Mouse (Mus musculus) bone marrow, adult 2 months (tissue): Measurements from ENCODE around the gene Slamf8. TPM values are rescaled to one million over a fixed set of nuclear protein-coding genes. Genes with fewer than 3 reads are reported as not detected.

ENCODE experiments used
- H3K27ac ChIP-seq: fragments of 200-500 bp; 2 replicates; pipeline ENCODE4 v1.5.1; 2012; ENCODE audit warnings: low read depth, mild to moderate bottlenecking, control low read depth, inconsistent platforms, low read length; ENCODE audit not compliant: control insufficient read depth, poor library complexity, insufficient read depth
- H3K4me1 ChIP-seq: fragments of 200-500 bp; 2 replicates; pipeline ENCODE4 v1.6.1; 2011; ENCODE audit warnings: low read length; ENCODE audit not compliant: control insufficient read depth, insufficient read depth
- H3K4me3 ChIP-seq: fragments of 200-500 bp; replicated peaks from 2 replicates; pipeline ENCODE3; 2011; ENCODE audit warnings: mild to moderate bottlenecking, low read depth, low read length, control low read depth; ENCODE audit not compliant: control insufficient read depth
- CTCF ChIP-seq: fragments of 200-500 bp; IDR thresholded peaks from 2 replicates; pipeline ENCODE4 v1.5.1; 2011; ENCODE audit warnings: low read length, control low read depth; ENCODE audit not compliant: control insufficient read depth, insufficient read depth
- POLR2A ChIP-seq: fragments of 200-500 bp; IDR thresholded peaks from 2 replicates; pipeline ENCODE4 v1.6.1; 2011; ENCODE audit warnings: low read depth, mild to moderate bottlenecking, control low read depth, low read length, borderline replicate concordance; ENCODE audit not compliant: control insufficient read depth
- WGBS: fragments of 180-500 bp; shearing (Covaris S2); methylation state at CpG from one replicate; pipeline ENCODE4 v1.1.7; 2018; 5-methylcytosine and 5-hydroxymethylcytosine counted together
- polyA plus RNA-seq: library from polyadenylated mRNA; stranded (reverse); fragments of >200 nt; gene quantifications from 2 replicates; pipeline ENCODE4 v1.2.4, GENCODE M21; 2011; ENCODE audit warnings: low replicate concordance; ENCODE audit not compliant: missing spikeins, insufficient read depth, insufficient read length

Gene Slamf8
- polyA plus RNA-seq, 1 experiment, result 3.7 TPM

- H3K27ac ChIP-seq, result no peak overlapping the region
- H3K4me1 ChIP-seq, result no peaks in the 10 kb centered on the region
- no peak overlapping the region for H3K4me3 ChIP-seq
- WGBS, result 79% methylated on average over 7 of the region's 7 CpGs
- no peak for TF ChIP-seq POLR2A
- TF ChIP-seq CTCF, result no peak
Observed at GRCm38 (mm10) chr1:172629831-172630230, 39.5 kb upstream of the Slamf8 start.

DNA sequence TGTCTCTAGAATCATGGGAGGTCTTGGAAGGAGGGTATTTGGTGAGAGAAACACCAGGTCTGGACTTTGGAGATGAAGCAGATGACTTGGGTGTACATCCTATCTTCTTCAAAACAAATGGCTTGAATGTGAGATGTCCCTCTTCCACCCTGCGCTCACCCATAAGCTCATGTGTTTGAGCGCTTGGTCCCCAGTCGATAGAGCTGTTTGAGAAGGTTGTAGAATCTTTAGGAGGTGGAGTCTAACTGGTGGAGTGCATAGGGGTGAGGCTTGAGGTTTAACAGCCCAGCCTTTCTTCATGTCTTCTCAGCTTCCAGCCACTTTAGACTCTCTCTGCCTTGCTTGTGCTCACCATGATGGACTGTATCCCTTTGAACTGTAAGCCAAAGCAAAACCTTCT lies 35.9 kb upstream of the Slamf8 start:
- TF ChIP-seq POLR2A (no peak), CTCF (no peak)
- Histone ChIP-seq H3K4me1 (no peaks in the 10 kb centered on the region), H3K27ac (no peak overlapping the region), H3K4me3 (no peak overlapping the region)
- 94% methylated on average over 3 of the region's 3 CpGs for WGBS

- TF ChIP-seq CTCF (no peak), POLR2A (no peak)
- WGBS, result 67% methylated on average over 3 of the region's 3 CpGs
- H3K4me1 ChIP-seq, result no peaks in the 10 kb centered on the region
- H3K27ac ChIP-seq, result no peak overlapping the region
- no peak overlapping the region for H3K4me3 ChIP-seq
Observed at GRCm38 (mm10) chr1:172624081-172624480, 33.7 kb upstream of the Slamf8 start.

GRCm38 (mm10) chr1:172623599-172623998 lies 33.2 kb upstream of the Slamf8 start:
- no peak for TF ChIP-seq CTCF
- no peak for TF ChIP-seq POLR2A
- Histone ChIP-seq H3K4me1 (no peaks in the 10 kb centered on the region), H3K27ac (no peak overlapping the region), H3K4me3 (no peak overlapping the region)
- 28% methylated on average over 5 of the region's 5 CpGs for WGBS

- 14% methylated on average over 7 of the region's 7 CpGs for WGBS
- H3K4me3 ChIP-seq, result no peak overlapping the region
- peak; percentile 94 for TF ChIP-seq CTCF
- no peak for TF ChIP-seq POLR2A
- H3K4me1 ChIP-seq, result no peaks in the 10 kb centered on the region
- H3K27ac ChIP-seq, result no peak overlapping the region
Observed at GRCm38 (mm10) chr1:172619235-172619634, 28.9 kb upstream of the Slamf8 start.

GRCm38 (mm10) chr1:172618141-172618540 lies 27.8 kb upstream of the Slamf8 start:
- Histone ChIP-seq H3K4me1 (no peaks in the 10 kb centered on the region), H3K27ac (no peak overlapping the region), H3K4me3 (no peak overlapping the region)
- 72% methylated on average over 4 of the region's 4 CpGs for WGBS
- no peak for TF ChIP-seq CTCF
- TF ChIP-seq POLR2A, result no peak

GRCm38 (mm10) chr1:172617365-172618076 lies 27.2 kb upstream of the Slamf8 start:
- Histone ChIP-seq H3K4me1 (no peaks in the 10 kb centered on the region), H3K4me3 (no peak overlapping the region), H3K27ac (no peak overlapping the region)
- TF ChIP-seq CTCF (no peak), POLR2A (no peak)
- WGBS, result 65% methylated on average over 14 of the region's 14 CpGs

- Histone ChIP-seq H3K27ac (no peak overlapping the region), H3K4me3 (no peak overlapping the region), H3K4me1 (no peaks in the 10 kb centered on the region)
- WGBS, result 34% methylated on average over 22 of the region's 22 CpGs
- TF ChIP-seq CTCF, result no peak
- TF ChIP-seq POLR2A, result no peak
Observed at GRCm38 (mm10) chr1:172616537-172617300, 26.4 kb upstream of the Slamf8 start.
